Mouse (Mus musculus) heart, embryonic 11.5 days (tissue): ENCODE measurements at regions not wholly inside any gene's neighbourhood (a gene's known extent, or its start where the extent isn't known, plus 50 kb on each side); places are given as distances from the start of the nearest gene placed in this dataset.

Experiments used
- ATAC-seq: fragments of 200-750 bp; cut with Nextera tagmentation; replicated peaks from 2 replicates; pipeline ENCODE4 v1.8.0; 2017; ENCODE audit warnings: moderate library complexity; ENCODE audit not compliant: insufficient number of reproducible peaks, low FRiP score, low TSS enrichment
- H3K27ac ChIP-seq: fragments of 300-500 bp; sonication (generic); 2 replicates; pipeline ENCODE4 v1.5.1; 2014; ENCODE audit warnings: mild to moderate bottlenecking, low read depth, low read length
- H3K27me3 ChIP-seq: fragments of 300-500 bp; sonication (generic); 2 replicates; pipeline ENCODE4 v1.6.1; 2014; ENCODE audit warnings: mild to moderate bottlenecking, low read length, mixed read lengths; ENCODE audit not compliant: control insufficient read depth, insufficient read depth
- H3K36me3 ChIP-seq: fragments of 300-500 bp; sonication (generic); 2 replicates; pipeline ENCODE4 v1.6.1; 2014; ENCODE audit warnings: mild to moderate bottlenecking, low read length, moderate library complexity, mixed read lengths; ENCODE audit not compliant: control insufficient read depth, insufficient read depth
- H3K4me1 ChIP-seq: fragments of 300-500 bp; sonication (generic); 2 replicates; pipeline ENCODE4 v1.6.1; 2014; ENCODE audit warnings: low read length; ENCODE audit not compliant: control insufficient read depth, insufficient read depth
- H3K4me2 ChIP-seq: fragments of 300-500 bp; sonication (generic); 2 replicates; pipeline ENCODE4 v1.6.1; 2014; ENCODE audit warnings: mild to moderate bottlenecking, moderate library complexity
- H3K4me3 ChIP-seq: fragments of 300-500 bp; sonication (generic); 2 replicates; pipeline ENCODE4 v1.5.1; 2014; ENCODE audit warnings: low read depth, low read length
- H3K9ac ChIP-seq: fragments of 300-500 bp; sonication (generic); 2 replicates; pipeline ENCODE4 v1.6.1; 2014; ENCODE audit warnings: mild to moderate bottlenecking, low read depth, low read length, moderate library complexity
- H3K9me3 ChIP-seq: fragments of 300-500 bp; sonication (generic); replicated peaks from 2 replicates; pipeline ENCODE4 v1.6.1; 2016; ENCODE audit warnings: low read length; ENCODE audit not compliant: control insufficient read depth
- WGBS: fragments of 180-500 bp; shearing (Covaris S2); extraction: QIAGEN DNeasy Blood & Tissue Kit; methylation state at CpG from one replicate; pipeline ENCODE4 v1.1.7; 2014; ENCODE audit not compliant: insufficient replicate concordance; 5-methylcytosine and 5-hydroxymethylcytosine counted together

DNA sequence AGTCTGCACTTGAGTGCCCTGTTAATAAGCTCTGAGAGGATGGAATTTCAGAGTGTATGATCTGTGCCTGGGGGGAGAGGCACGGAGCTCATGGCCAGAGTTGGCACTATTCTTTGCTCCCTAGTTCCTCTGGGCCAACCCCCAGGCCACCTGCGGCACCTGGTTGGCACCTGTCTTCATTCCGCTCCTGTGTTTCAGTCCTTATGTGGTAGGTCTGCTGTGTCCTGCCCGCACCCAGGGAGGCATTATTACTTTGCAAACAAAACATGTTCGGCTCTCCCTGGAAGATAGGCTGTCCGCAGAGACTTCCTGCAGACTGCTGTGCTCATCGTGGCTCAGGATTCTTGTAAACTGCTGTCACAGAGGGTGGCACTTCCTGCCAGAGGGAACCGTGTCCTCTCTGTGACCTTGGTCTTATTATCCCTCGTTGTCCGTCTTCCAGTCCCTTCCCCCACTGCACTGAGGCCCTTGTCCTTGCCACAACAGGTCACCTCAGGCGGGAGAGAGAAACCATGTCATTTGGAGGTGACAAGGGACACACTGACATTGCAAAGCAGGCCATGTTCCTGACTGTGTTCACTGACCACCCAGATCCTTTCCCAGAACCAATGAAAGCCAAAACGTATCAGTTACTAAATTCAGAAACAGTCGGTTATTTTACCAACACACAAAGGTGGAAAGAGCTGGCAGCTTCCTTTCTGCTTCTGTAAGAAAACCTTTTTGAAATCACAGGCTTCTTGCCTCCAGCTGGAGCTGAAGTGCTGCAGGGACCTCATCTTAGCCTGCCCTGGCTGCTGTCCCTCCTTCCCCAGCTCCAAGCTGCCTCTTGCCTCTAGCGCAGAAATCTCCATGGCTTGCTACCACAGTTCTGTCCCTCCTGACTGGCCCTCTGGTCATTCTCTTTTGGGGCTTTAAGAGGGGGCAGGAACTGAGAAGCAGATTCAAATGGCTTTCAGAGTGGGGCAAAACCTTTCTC lies 777.0 kb upstream of the Car8 start:
- Histone ChIP-seq H3K36me3 (no peaks in the 10 kb centered on the region), H3K9ac (peak overlapping the region; percentile 56; the same call in 1 of the 2 replicates), H3K27ac (peak overlapping the region; percentile 82), H3K4me1 (peaks cover 18% of the 10 kb centered on the region), H3K4me3 (no peak overlapping the region), H3K9me3 (no peaks in the 10 kb centered on the region), H3K27me3 (no peaks in the 10 kb centered on the region), H3K4me2 (peak overlapping the region; percentile 22)
- WGBS: 16% methylated on average over 14 of the region's 14 CpGs
- ATAC-seq: peak; percentile 71

DNA sequence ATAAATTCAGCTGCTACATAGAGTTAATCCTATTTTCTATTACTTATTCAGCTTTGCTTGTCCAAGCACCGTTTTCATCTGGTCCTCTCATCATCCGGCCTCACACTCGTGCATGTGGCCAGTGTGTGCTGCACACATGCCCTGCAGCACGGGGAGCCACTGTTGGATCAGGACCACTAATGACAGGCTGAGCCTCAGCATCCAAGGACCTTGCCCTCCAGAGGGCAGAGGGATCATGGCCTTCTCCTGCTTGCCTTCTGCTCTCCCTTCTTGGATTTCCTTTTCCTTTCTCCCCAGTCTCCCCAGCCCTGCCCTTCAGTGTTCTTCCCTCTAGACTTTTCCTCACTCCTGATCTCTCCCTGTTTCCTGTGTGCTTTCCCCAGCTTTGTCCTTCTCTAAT lies 776.1 kb upstream of the Car8 start:
- no peak overlapping the region for H3K4me2 ChIP-seq
- H3K9ac ChIP-seq: no peak overlapping the region
- H3K27me3 ChIP-seq: no peaks in the 10 kb centered on the region
- H3K4me3 ChIP-seq: no peak overlapping the region
- 61% methylated on average over 4 of the region's 4 CpGs for WGBS
- H3K36me3 ChIP-seq: no peaks in the 10 kb centered on the region
- ATAC-seq: no peak
- peaks cover 18% of the 10 kb centered on the region for H3K4me1 ChIP-seq
- H3K9me3 ChIP-seq: no peaks in the 10 kb centered on the region
- peak overlapping the region; percentile 82 for H3K27ac ChIP-seq

- no peak for ATAC-seq
- Histone ChIP-seq H3K27ac (no peak overlapping the region), H3K36me3 (no peaks in the 10 kb centered on the region), H3K4me3 (no peak overlapping the region), H3K4me1 (peaks cover 18% of the 10 kb centered on the region), H3K27me3 (no peaks in the 10 kb centered on the region), H3K9me3 (no peaks in the 10 kb centered on the region), H3K9ac (no peak overlapping the region), H3K4me2 (no peak overlapping the region)
- WGBS: 68% methylated on average over 9 of the region's 9 CpGs
Measured at GRCm38 (mm10) chr4:9012787-9013186, 773.9 kb upstream of the Car8 start.

DNA sequence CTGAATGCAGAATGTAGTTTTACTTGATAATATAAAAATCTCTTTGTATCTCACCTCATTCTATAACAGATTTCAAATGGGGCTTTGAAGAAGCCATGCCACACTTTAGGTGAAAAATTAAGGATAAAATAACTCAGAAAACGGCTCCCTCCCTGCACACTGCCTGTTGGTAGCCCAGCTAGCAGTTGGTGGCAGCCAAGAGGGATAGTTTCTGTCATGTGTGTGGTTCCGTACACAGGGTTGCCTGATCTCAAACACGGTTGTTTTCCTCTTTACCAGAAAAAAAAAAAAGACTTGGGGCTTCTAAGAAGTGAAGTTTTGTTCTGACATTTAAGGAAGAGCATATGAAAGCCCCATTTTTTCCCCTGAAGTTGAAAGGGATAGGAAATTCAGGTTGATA lies 773.1 kb upstream of the Car8 start:
- no peak overlapping the region for H3K4me3 ChIP-seq

DNA sequence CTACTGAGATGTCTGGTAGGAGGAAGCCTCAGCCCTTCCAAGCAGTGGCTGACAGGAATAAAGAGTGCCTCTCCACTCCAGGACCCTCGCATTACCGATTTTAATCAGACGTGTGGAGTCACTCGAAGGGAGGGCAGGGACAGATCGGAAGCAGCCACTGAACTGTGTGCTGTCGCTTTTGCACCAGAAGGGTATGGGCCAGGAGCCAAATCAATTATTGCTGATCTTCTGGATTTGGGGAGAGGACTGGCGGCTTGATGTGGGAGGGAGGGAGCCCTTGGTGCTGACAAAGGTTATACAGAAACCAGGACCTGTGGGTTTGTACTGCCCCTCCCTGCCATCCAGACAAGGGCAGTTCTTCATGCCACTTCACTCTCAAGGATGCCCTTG lies 772.3 kb upstream of the Car8 start:
- no peaks in the 10 kb centered on the region for H3K9me3 ChIP-seq
- H3K4me3 ChIP-seq: no peak overlapping the region
- no peak overlapping the region for H3K4me2 ChIP-seq
- no peak overlapping the region for H3K27ac ChIP-seq
- 27% methylated on average over 7 of the region's 7 CpGs for WGBS
- no peaks in the 10 kb centered on the region for H3K36me3 ChIP-seq
- H3K9ac ChIP-seq: no peak overlapping the region
- peaks cover 12% of the 10 kb centered on the region for H3K4me1 ChIP-seq
- ATAC-seq: no peak
- H3K27me3 ChIP-seq: no peaks in the 10 kb centered on the region

More for the DNA sequence above, 773.1 kb upstream of the Car8 start:
- H3K36me3 ChIP-seq: no peaks in the 10 kb centered on the region
- no peak overlapping the region for H3K9ac ChIP-seq
- H3K27me3 ChIP-seq: no peaks in the 10 kb centered on the region
- peaks cover 18% of the 10 kb centered on the region for H3K4me1 ChIP-seq
- 62% methylated on average over 3 of the region's 3 CpGs for WGBS
- no peak overlapping the region for H3K4me2 ChIP-seq
- ATAC-seq: no peak
- H3K9me3 ChIP-seq: no peaks in the 10 kb centered on the region
- no peak overlapping the region for H3K27ac ChIP-seq

DNA sequence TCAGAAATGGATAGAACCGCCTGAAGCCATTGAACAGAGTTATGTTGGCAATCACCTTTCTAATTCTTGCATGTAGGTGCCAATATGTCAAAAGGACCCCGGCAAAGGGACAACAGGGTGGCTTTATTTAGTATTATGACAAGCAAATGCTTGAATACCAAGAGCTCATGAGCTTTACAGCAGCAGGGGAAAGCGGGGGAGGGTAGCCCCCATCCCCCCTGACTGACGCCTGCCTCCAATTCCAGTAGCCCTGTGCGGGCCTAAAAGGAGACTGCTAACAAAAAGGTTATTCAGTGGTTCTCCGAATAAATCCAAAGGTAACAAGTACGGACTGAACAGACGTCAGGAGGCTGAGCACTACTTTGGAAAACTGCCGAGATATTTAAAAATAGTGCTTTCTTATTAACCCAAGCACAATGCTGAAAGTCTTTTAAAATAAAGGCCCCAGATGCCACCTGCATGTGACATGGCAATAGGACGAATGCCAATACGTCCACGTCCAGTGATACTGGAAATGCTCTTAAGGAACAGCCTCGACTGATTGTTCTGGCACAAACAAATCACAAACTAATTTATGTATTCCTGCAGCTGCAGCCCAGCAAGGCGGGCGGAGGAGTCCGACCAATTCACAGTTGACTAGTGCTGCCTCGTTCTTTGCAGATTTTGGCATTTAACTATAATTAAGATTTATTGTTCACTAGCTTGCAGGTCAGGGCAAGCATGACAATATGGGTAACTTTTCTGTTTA lies 771.7 kb upstream of the Car8 start:
- Histone ChIP-seq H3K27me3 (no peaks in the 10 kb centered on the region), H3K4me2 (no peak overlapping the region), H3K9ac (no peak overlapping the region), H3K9me3 (no peaks in the 10 kb centered on the region), H3K27ac (no peak overlapping the region), H3K36me3 (no peaks in the 10 kb centered on the region), H3K4me1 (peaks cover 6% of the 10 kb centered on the region), H3K4me3 (no peak overlapping the region)
- 68% methylated on average over 17 of the region's 17 CpGs for WGBS
- no peak for ATAC-seq

DNA sequence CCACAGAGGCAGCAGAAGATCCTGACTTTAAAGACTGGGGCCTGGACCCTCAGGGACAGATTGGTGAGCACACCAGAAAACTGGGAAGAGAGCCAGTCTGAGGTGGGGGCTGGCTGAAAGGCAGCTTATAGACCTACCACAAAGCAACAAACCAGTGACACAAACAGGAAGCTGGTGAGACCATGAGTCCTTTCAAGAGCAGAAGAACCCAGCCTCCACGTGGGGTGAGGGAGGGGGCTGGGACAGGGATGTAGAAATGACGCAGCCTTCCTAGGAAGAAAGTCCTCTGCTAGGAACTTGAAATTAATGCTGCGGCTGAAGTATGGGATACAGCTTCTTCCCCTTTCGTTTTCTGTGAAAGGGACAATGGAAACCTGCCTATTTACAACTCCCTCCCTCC lies 770.8 kb upstream of the Car8 start:
- Histone ChIP-seq H3K27ac (no peak overlapping the region), H3K27me3 (no peaks in the 10 kb centered on the region), H3K4me3 (no peak overlapping the region), H3K36me3 (no peaks in the 10 kb centered on the region), H3K4me1 (peaks cover 2% of the 10 kb centered on the region; the same call in 1 of the 2 replicates), H3K4me2 (no peak overlapping the region), H3K9ac (no peak overlapping the region), H3K9me3 (no peaks in the 10 kb centered on the region)
- no peak for ATAC-seq
- WGBS: 55% methylated on average over 4 of the region's 4 CpGs

- no peaks in the 10 kb centered on the region for H3K9me3 ChIP-seq
- H3K27me3 ChIP-seq: no peaks in the 10 kb centered on the region
- H3K4me1 ChIP-seq: no peaks in the 10 kb centered on the region; the same call in 1 of the 2 replicates
- WGBS: 55% methylated on average over 8 of the region's 8 CpGs
- no peak overlapping the region for H3K4me3 ChIP-seq
- ATAC-seq: no peak
- no peak overlapping the region for H3K9ac ChIP-seq
- H3K36me3 ChIP-seq: no peaks in the 10 kb centered on the region
- no peak overlapping the region for H3K27ac ChIP-seq
- no peak overlapping the region for H3K4me2 ChIP-seq
Measured at GRCm38 (mm10) chr4:9005938-9006626, 767.2 kb upstream of the Car8 start.
